In genomic region chr4:102539598-102540180, GRCm38 (mm10) we compare ENCODE assay signal across 20 mouse cellular contexts.
DNase-seq lines count a peak whose midpoint lies in the region; ATAC-seq and TF ChIP-seq lines count a peak whose summit lies in the region.
"Had no signal": no experiment of that assay in that cellular context is flagged by ENCODE, and none has a peak within 500 bp of the region (broad histone marks: within the 10 kb centered on the region; RNA-seq: fewer than 3 reads in every experiment).

No protein-coding gene starts in this region.

- peak; percentile 25; the same call in 1 of the 2 replicates for TF ChIP-seq CTCF in gastrocnemius, adult 2 months (IDR thresholded peaks at IDR 0.05)
- no peak for TF ChIP-seq CTCF in stomach, postnatal 0 days (IDR thresholded peaks at IDR 0.05; ENCODE audit: low read depth)

- H3K27ac ChIP-seq in gastrocnemius, adult 2 months: peak overlapping the region; percentile 90
- peak overlapping the region; percentile 39; the same call in 1 of the 2 replicates for H3K27ac ChIP-seq in heart, embryonic 13.5 days (replicated peaks)
- H3K27ac ChIP-seq in stomach, embryonic 14.5 days (ENCODE audit: low read length): 0 out of 2 replicates have a peak overlapping the region, but pooled peaks have one; percentile 34
- no peak overlapping the region for H3K27ac ChIP-seq in stomach, postnatal 0 days (replicated peaks)
- H3K27ac ChIP-seq: embryonic facial prominence, embryonic 13.5 days; forebrain, embryonic 13.5 days; hindbrain, embryonic 15.5 days had no signal

- H3K27me3 ChIP-seq in heart, embryonic 13.5 days (replicated peaks): no peaks in the 10 kb centered on the region
- H3K27me3 ChIP-seq in stomach, embryonic 14.5 days (ENCODE audit: control insufficient read depth, insufficient read depth, low read length): no peaks in the 10 kb centered on the region
- H3K27me3 ChIP-seq in stomach, postnatal 0 days (ENCODE audit: control insufficient read depth, insufficient read depth, low read length): no peaks in the 10 kb centered on the region
- H3K27me3 ChIP-seq: embryonic facial prominence, embryonic 13.5 days; forebrain, embryonic 13.5 days; hindbrain, embryonic 15.5 days; Patski had no signal

- WGBS in heart, embryonic 13.5 days: 63% methylated on average over 5 of the region's 5 CpGs
- WGBS in stomach, embryonic 14.5 days: 65% methylated on average over 5 of the region's 5 CpGs
- 51% methylated on average over 5 of the region's 5 CpGs for WGBS in stomach, postnatal 0 days

- ATAC-seq in heart, embryonic 13.5 days (ENCODE audit: extremely low read depth, insufficient number of reproducible peaks, low FRiP score, low TSS enrichment): no peak
- ATAC-seq in stomach, embryonic 14.5 days (ENCODE audit: insufficient number of reproducible peaks, insufficient read depth, low FRiP score, low read depth): 0 out of 2 replicates have a peak, but pooled peaks have one; percentile 53
- no peak for ATAC-seq in stomach, postnatal 0 days (ENCODE audit: low FRiP score, low TSS enrichment)
- no peak for ATAC-seq in inflammation-experienced regulatory T-cells, adult 6 months
- ATAC-seq: activated CD4-positive, CD25-positive, alpha-beta regulatory T cell, adult 4 months; forebrain, embryonic 13.5 days; forebrain, postnatal 0 days; intestine, postnatal 0 days; Patski had no signal

- no peak for DNase-seq in gastrocnemius, adult 2 months
- no peak for DNase-seq in gastrocnemius, postnatal 4 days (ENCODE audit: low spot score in 2 of 2)
- DNase-seq in heart, postnatal 14 days: no peak
- no peak for DNase-seq in stomach, postnatal 0 days (ENCODE audit: low spot score)
- DNase-seq: adrenal gland, postnatal 14 days; cerebellum, adult 11-12 months; cerebellum, adult 9-10 months; cerebellum, postnatal 25 days; forebrain, postnatal 0 days; heart, adult 18-20 months; kidney, adult 8-10 months had no signal

- H3K4me1 ChIP-seq in heart, embryonic 13.5 days: peaks cover 16% of the 10 kb centered on the region
- H3K4me1 ChIP-seq in stomach, embryonic 14.5 days (ENCODE audit: control insufficient read depth, insufficient read depth, low read length): no peaks in the 10 kb centered on the region
- H3K4me1 ChIP-seq in stomach, postnatal 0 days (replicated peaks; ENCODE audit: control insufficient read depth, insufficient read depth): no peaks in the 10 kb centered on the region
- H3K4me1 ChIP-seq: embryonic facial prominence, embryonic 13.5 days had no signal

- H3K9me3 ChIP-seq in heart, embryonic 13.5 days: no peaks in the 10 kb centered on the region
- H3K9me3 ChIP-seq in stomach, embryonic 14.5 days (ENCODE audit: control insufficient read depth, low read depth, low read length): no peaks in the 10 kb centered on the region
- no peaks in the 10 kb centered on the region for H3K9me3 ChIP-seq in stomach, postnatal 0 days (ENCODE audit: control insufficient read depth, low read length)
- H3K9me3 ChIP-seq: embryonic facial prominence, embryonic 13.5 days; forebrain, embryonic 13.5 days; hindbrain, embryonic 15.5 days had no signal

- intact Hi-C loops in gastrocnemius, adult 2 months (cut with DNase I): loop anchor here (2.0 kb wide), 1 partner anchor 31 kb away; no protein-coding TSS in a partner anchor
- intact Hi-C loops in heart, postnatal 14 days (cut with DNase I): no loop called here

- no peak overlapping the region for H3K4me2 ChIP-seq in heart, embryonic 13.5 days
- no peak overlapping the region for H3K4me2 ChIP-seq in stomach, embryonic 14.5 days (replicated peaks; ENCODE audit: low read depth, low read length)
- H3K4me2 ChIP-seq in stomach, postnatal 0 days (replicated peaks; ENCODE audit: low read depth): no peak overlapping the region
- H3K4me2 ChIP-seq: embryonic facial prominence, embryonic 13.5 days; forebrain, embryonic 13.5 days; hindbrain, embryonic 15.5 days had no signal

- no peak overlapping the region for H3K9ac ChIP-seq in heart, embryonic 13.5 days
- no peak overlapping the region for H3K9ac ChIP-seq in stomach, embryonic 14.5 days (replicated peaks; ENCODE audit: low read depth, low read length)
- H3K9ac ChIP-seq in stomach, postnatal 0 days (ENCODE audit: low read length): no peak overlapping the region
- H3K9ac ChIP-seq: embryonic facial prominence, embryonic 13.5 days; forebrain, embryonic 13.5 days; forebrain, postnatal 0 days; hindbrain, embryonic 15.5 days had no signal

- H3K4me3 ChIP-seq in gastrocnemius, adult 2 months: peak overlapping the region; percentile 23
- no peak overlapping the region for H3K4me3 ChIP-seq in heart, embryonic 13.5 days
- no peak overlapping the region for H3K4me3 ChIP-seq in stomach, embryonic 14.5 days (ENCODE audit: low read depth, low read length)
- H3K4me3 ChIP-seq in stomach, postnatal 0 days (ENCODE audit: low read depth, low read length): no peak overlapping the region
- H3K4me3 ChIP-seq: embryonic facial prominence, embryonic 13.5 days; forebrain, embryonic 13.5 days; hindbrain, embryonic 15.5 days had no signal

- H3K36me3 ChIP-seq in heart, embryonic 13.5 days: no peaks in the 10 kb centered on the region
- no peaks in the 10 kb centered on the region for H3K36me3 ChIP-seq in stomach, embryonic 14.5 days (ENCODE audit: control insufficient read depth, insufficient read depth, low read length)
- H3K36me3 ChIP-seq in stomach, postnatal 0 days (ENCODE audit: control insufficient read depth, insufficient read depth, low read length): no peaks in the 10 kb centered on the region
- H3K36me3 ChIP-seq: embryonic facial prominence, embryonic 13.5 days; hindbrain, embryonic 15.5 days had no signal

- no peak for TF ChIP-seq EP300 in stomach, postnatal 0 days (optimal IDR thresholded peaks at IDR 0.05)
